Mouse (Mus musculus): ENCODE measurements around the gene Colec11. TPM values are rescaled to one million over a fixed set of nuclear protein-coding genes. Genes with fewer than 3 reads are reported as not detected.

Colec11 gene
- total and polyA plus RNA-seq, 3 experiments: not detected

GRCm38 (mm10) chr12:28614401-28614800, 8.8 kb downstream of the Colec11 start:
- in situ Hi-C loops (cut with MboI; ENCODE audit: low pct_ligation_motif_present, low pct_unique_long_range_greater_than_20kb, low sequenced_read_pairs) (no loop called here), dilution Hi-C loops (cut with MboI; ENCODE audit: extremely low pct_ligation_motif_present, extremely low pct_unique_long_range_greater_than_20kb, low sequenced_read_pairs) (no loop called here)
- H3K9ac ChIP-seq (ENCODE audit: insufficient read depth, low read depth): no peak overlapping the region
- no peaks in the 10 kb centered on the region for H3K36me3 ChIP-seq (replicated peaks in 1 of 2; ENCODE audit: control insufficient read depth in 1 of 2, insufficient read depth in 1 of 2, low read length in 1 of 2)
- H3K4me1 ChIP-seq (ENCODE audit: control insufficient read depth in 1 of 2, insufficient read depth in 2 of 2): no peaks in the 10 kb centered on the region; a peak in 1 of 4 replicates
- no peak overlapping the region for H3K4me3 ChIP-seq (replicated peaks in 1 of 3; ENCODE audit: low read depth in 2 of 3, low read length in 2 of 3, poor library complexity in 1 of 3)
- H3K27ac ChIP-seq (ENCODE audit: insufficient read depth, low read depth): no peak overlapping the region
- TF ChIP-seq MAX (IDR thresholded peaks at IDR 0.05; ENCODE audit: low read length) (no peak), TBP (conservative IDR thresholded peaks at IDR 0.05; ENCODE audit: low read depth, low read length) (no peak), ZKSCAN1 (IDR thresholded peaks at IDR 0.05; ENCODE audit: borderline replicate concordance, low read depth, low read length) (no peak), CHD2 (IDR thresholded peaks at IDR 0.05; ENCODE audit: low read length) (no peak), KAT2A (IDR thresholded peaks at IDR 0.05; ENCODE audit: insufficient replicate concordance, low read length) (no peak), ETS1 (conservative IDR thresholded peaks at IDR 0.05; ENCODE audit: low read depth, low read length) (no peak), SIN3A (IDR thresholded peaks at IDR 0.05; ENCODE audit: low read length) (no peak), PAX5 (IDR thresholded peaks at IDR 0.05; ENCODE audit: low read length) (no peak), EP300 (IDR thresholded peaks at IDR 0.05; ENCODE audit: low read length) (no peak), IRF4 (IDR thresholded peaks at IDR 0.05; ENCODE audit: low read depth, low read length) (no peak), CTCF (conservative IDR thresholded peaks at IDR 0.05 in 1 of 2, IDR thresholded peaks at IDR 0.05 in 1 of 2; ENCODE audit: low read depth in 2 of 2, low read length in 2 of 2) (no peak), MXI1 (IDR thresholded peaks at IDR 0.05; ENCODE audit: low read depth, low read length) (no peak), USF2 (conservative IDR thresholded peaks at IDR 0.05; ENCODE audit: low read depth, low read length) (no peak), NELFE (IDR thresholded peaks at IDR 0.05; ENCODE audit: low read depth, low read length) (no peak), ZNF384 (IDR thresholded peaks at IDR 0.05; ENCODE audit: low read depth, low read length) (no peak), MEF2A (IDR thresholded peaks at IDR 0.05; ENCODE audit: borderline replicate concordance, low read depth, low read length) (no peak), POLR2AphosphoS2 (IDR thresholded peaks at IDR 0.05; ENCODE audit: low read depth, low read length) (no peak), SMC3 (IDR thresholded peaks at IDR 0.05; ENCODE audit: low read depth, low read length) (no peak), JUN (IDR thresholded peaks at IDR 0.05; ENCODE audit: insufficient read depth, low read depth, low read length) (no peak), HCFC1 (IDR thresholded peaks at IDR 0.05; ENCODE audit: low read depth, low read length) (no peak)
- H3K79me2 ChIP-seq (replicated peaks; ENCODE audit: control insufficient read depth, extremely low read depth, insufficient read depth, poor library complexity, severe bottlenecking): no peaks in the 10 kb centered on the region
- H3K9me3 ChIP-seq (replicated peaks; ENCODE audit: low read length): no peaks in the 10 kb centered on the region
- H3K4me2 ChIP-seq (ENCODE audit: insufficient read depth, low read depth, poor library complexity, severe bottlenecking): no peak overlapping the region
- H3K27me3 ChIP-seq (replicated peaks): peaks cover 18% of the 10 kb centered on the region
- no peak for DNase-seq (ENCODE audit: extremely low read depth)

- TF ChIP-seq GABPA (IDR thresholded peaks at IDR 0.05; ENCODE audit: insufficient replicate concordance, low read depth, low read length) (no peak), CHD1 (IDR thresholded peaks at IDR 0.05; ENCODE audit: low read depth, low read length) (no peak), IRF4 (IDR thresholded peaks at IDR 0.05; ENCODE audit: low read depth, low read length) (no peak), ZC3H11A (IDR thresholded peaks at IDR 0.05; ENCODE audit: low read depth, low read length) (no peak), USF1 (IDR thresholded peaks at IDR 0.05; ENCODE audit: low read depth, low read length) (no peak), PAX5 (IDR thresholded peaks at IDR 0.05; ENCODE audit: low read length) (no peak), JUN (IDR thresholded peaks at IDR 0.05; ENCODE audit: insufficient read depth, low read depth, low read length) (no peak), E2F4 (IDR thresholded peaks at IDR 0.05; ENCODE audit: insufficient replicate concordance, low read depth, low read length) (no peak), HCFC1 (IDR thresholded peaks at IDR 0.05; ENCODE audit: low read depth, low read length) (no peak), MXI1 (IDR thresholded peaks at IDR 0.05; ENCODE audit: low read depth, low read length) (no peak), JUND (conservative IDR thresholded peaks at IDR 0.05; ENCODE audit: low read depth, low read length) (no peak), MAX (IDR thresholded peaks at IDR 0.05; ENCODE audit: low read length) (no peak), TBP (conservative IDR thresholded peaks at IDR 0.05; ENCODE audit: low read depth, low read length) (no peak), TCF12 (IDR thresholded peaks at IDR 0.05; ENCODE audit: low read depth, low read length) (no peak), MAZ (IDR thresholded peaks at IDR 0.05; ENCODE audit: low read depth, low read length) (no peak), MAFK (IDR thresholded peaks at IDR 0.05; ENCODE audit: insufficient replicate concordance, low read length) (no peak), SIN3A (IDR thresholded peaks at IDR 0.05; ENCODE audit: low read length) (no peak), CHD2 (IDR thresholded peaks at IDR 0.05; ENCODE audit: low read length) (no peak), POLR2A (IDR thresholded peaks at IDR 0.05; ENCODE audit: low read depth, low read length) (no peak)
- in situ Hi-C loops (cut with MboI; ENCODE audit: low pct_ligation_motif_present, low pct_unique_long_range_greater_than_20kb, low sequenced_read_pairs): no loop called here
- no peaks in the 10 kb centered on the region for H3K36me3 ChIP-seq (replicated peaks in 1 of 2; ENCODE audit: control insufficient read depth in 1 of 2, insufficient read depth in 1 of 2, low read length in 1 of 2)
Observed at GRCm38 (mm10) chr12:28612391-28612790, 10.8 kb downstream of the Colec11 start.

More at GRCm38 (mm10) chr12:28612391-28612790, 10.8 kb downstream of the Colec11 start:
- dilution Hi-C loops (cut with MboI; ENCODE audit: extremely low pct_ligation_motif_present, extremely low pct_unique_long_range_greater_than_20kb, low sequenced_read_pairs): no loop called here
- no peaks in the 10 kb centered on the region for H3K79me2 ChIP-seq (replicated peaks; ENCODE audit: control insufficient read depth, extremely low read depth, insufficient read depth, poor library complexity, severe bottlenecking)
- H3K4me1 ChIP-seq (ENCODE audit: control insufficient read depth in 1 of 2, insufficient read depth in 2 of 2): no peaks in the 10 kb centered on the region; a peak in 1 of 4 replicates
- H3K9ac ChIP-seq (ENCODE audit: insufficient read depth, low read depth): no peak overlapping the region
- H3K4me2 ChIP-seq (ENCODE audit: insufficient read depth, low read depth, poor library complexity, severe bottlenecking): no peak overlapping the region
- peaks cover 11% of the 10 kb centered on the region for H3K27me3 ChIP-seq (replicated peaks)
- DNase-seq (ENCODE audit: extremely low read depth): no peak
- H3K9me3 ChIP-seq (replicated peaks; ENCODE audit: low read length): no peaks in the 10 kb centered on the region
- H3K4me3 ChIP-seq (replicated peaks in 1 of 3; ENCODE audit: low read depth in 2 of 3, low read length in 2 of 3, poor library complexity in 1 of 3): no peak overlapping the region
- no peak overlapping the region for H3K27ac ChIP-seq (ENCODE audit: insufficient read depth, low read depth)

All from CH12.LX (cell line).